Mouse (Mus musculus) small intestine, adult 2 months (tissue): ENCODE data around the gene Msx3. TPM values are rescaled to one million over a fixed set of nuclear protein-coding genes. Genes with fewer than 3 reads are reported as not detected.

Source experiments
- H3K27ac ChIP-seq: fragments of 200-500 bp; 2 replicates; pipeline ENCODE4 v1.5.1; 2012; ENCODE audit warnings: low read depth, low read length, control low read depth, inconsistent platforms; ENCODE audit not compliant: insufficient read depth
- H3K27me3 ChIP-seq: fragments of 200-500 bp; 2 replicates; pipeline ENCODE4 v1.6.1; 2012; ENCODE audit warnings: mild to moderate bottlenecking, moderate library complexity, low read length, inconsistent platforms; ENCODE audit not compliant: control insufficient read depth, insufficient read depth
- H3K36me3 ChIP-seq: fragments of 200-500 bp; 2 replicates; pipeline ENCODE4 v1.6.1; 2012; ENCODE audit warnings: mild to moderate bottlenecking, low read length, control low read depth, inconsistent platforms; ENCODE audit not compliant: control insufficient read depth, insufficient read depth
- H3K4me1 ChIP-seq: fragments of 200-500 bp; 2 replicates; pipeline ENCODE4 v1.6.1; 2012; ENCODE audit warnings: low read length, inconsistent platforms, mixed read lengths; ENCODE audit not compliant: control insufficient read depth, insufficient read depth, insufficient read length
- H3K4me3 ChIP-seq: fragments of 200-500 bp; 2 replicates; pipeline ENCODE4 v1.5.1; 2012; ENCODE audit warnings: low read depth, mild to moderate bottlenecking, control low read depth, inconsistent platforms, low read length, moderate library complexity
- CTCF ChIP-seq: fragments of 200-500 bp; IDR thresholded peaks from 2 replicates; pipeline ENCODE4 v1.5.1; 2012; ENCODE audit warnings: low read depth, mild to moderate bottlenecking, control low read depth, inconsistent platforms, low read length, moderate library complexity, mixed read lengths; ENCODE audit not compliant: insufficient replicate concordance, insufficient read length; ENCODE audit errors: extremely low read depth
- POLR2A ChIP-seq: fragments of 200-500 bp; IDR thresholded peaks from 2 replicates; pipeline ENCODE4 v1.6.1; 2012; ENCODE audit warnings: low read depth, mild to moderate bottlenecking, control low read depth, inconsistent platforms, low read length, moderate library complexity
- WGBS: fragments of 180-500 bp; shearing (Covaris S2); methylation state at CpG from one replicate; pipeline ENCODE4 v1.1.7; 2018; 5-methylcytosine and 5-hydroxymethylcytosine counted together
- polyA plus RNA-seq: library from polyadenylated mRNA; depleted of rRNA; stranded (reverse); fragments of >200 nt; gene quantifications from 2 replicates; pipeline ENCODE4 v1.2.3, GENCODE M21; 2012; rRNA removed

The Msx3 gene
- 0.10 TPM in 1 of 2 replicates, not detected in the other for polyA plus RNA-seq

DNA sequence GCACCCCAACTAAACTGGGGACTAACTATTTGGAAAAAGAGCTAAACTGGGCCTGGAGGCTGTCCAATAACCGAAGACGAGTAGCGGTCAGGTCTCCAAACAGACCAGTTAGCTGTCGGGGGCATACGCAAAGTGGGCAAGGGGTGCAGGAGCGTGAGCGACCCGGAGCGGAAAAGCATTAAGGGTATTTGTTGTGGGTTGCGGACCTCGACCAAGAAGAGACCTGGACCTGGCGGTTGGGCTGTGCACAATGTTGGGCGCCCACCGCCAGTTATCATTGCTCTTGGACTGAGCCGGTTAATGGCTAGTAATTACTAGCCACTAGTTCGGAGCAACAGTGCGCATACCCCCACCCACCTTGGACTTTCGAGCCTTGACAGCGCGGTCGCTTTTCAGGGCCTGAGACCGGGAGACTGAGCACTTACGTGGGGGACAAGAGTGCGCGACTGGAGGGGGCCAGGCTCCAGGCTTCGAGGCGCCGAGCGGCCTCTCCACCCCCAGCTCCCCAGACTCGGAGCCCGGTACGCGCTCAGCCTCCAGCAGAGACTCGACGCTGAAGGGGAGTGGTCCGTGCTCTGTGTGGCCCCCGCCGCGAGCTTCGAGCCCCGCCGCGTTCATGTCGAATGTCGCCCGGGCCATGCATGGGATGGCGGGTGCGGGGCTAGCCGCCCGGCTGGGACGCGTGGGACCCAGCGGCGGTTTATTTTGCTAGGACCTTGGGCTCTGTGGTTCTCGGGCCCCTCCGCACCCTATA lies at the start of gene Msx3:
Gene Msx3 (minus strand): TSS at position 729 of the 754 bp plus-strand sequence.
- WGBS: 2% methylated on average over 56 of the region's 56 CpGs
- no peak within 1 kb of the TSS for H3K27ac ChIP-seq
- H3K27me3 ChIP-seq: peaks cover 49% of the 10 kb centered on the region
- TF ChIP-seq CTCF (no peak), POLR2A (no peak)
- peak within 1 kb of the TSS; percentile 63 for H3K4me3 ChIP-seq
- H3K36me3 ChIP-seq: no peaks in the 10 kb centered on the region
- H3K4me1 ChIP-seq: peaks cover 18% of the 10 kb centered on the region

DNA sequence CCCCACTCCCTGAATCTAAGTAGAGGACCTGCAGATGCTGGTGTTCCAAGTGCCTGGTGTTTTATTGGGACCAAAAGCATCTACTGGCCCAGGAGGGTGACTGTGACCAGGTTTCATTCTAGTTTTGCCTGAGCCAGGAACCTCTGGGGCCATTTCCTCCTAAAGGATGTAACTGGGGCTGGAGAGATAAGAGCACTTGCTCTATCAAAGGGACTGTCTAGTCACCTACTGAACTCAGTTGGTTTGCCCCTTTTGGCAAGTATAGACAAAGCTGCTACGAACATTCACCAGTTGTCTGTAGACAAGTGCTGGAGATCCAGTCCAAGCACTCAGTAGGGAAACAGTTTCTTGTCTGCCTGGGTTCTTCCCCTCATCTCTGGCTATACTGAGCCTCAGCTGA lies 49.6 kb upstream of the Msx3 start:
- Histone ChIP-seq H3K27ac (no peak overlapping the region), H3K27me3 (no peaks in the 10 kb centered on the region), H3K4me1 (peaks cover 27% of the 10 kb centered on the region), H3K36me3 (peaks cover 27% of the 10 kb centered on the region), H3K4me3 (no peak overlapping the region)
- WGBS: 98% methylated on average over 1 of the region's 1 CpGs
- TF ChIP-seq CTCF (no peak), POLR2A (no peak)

DNA sequence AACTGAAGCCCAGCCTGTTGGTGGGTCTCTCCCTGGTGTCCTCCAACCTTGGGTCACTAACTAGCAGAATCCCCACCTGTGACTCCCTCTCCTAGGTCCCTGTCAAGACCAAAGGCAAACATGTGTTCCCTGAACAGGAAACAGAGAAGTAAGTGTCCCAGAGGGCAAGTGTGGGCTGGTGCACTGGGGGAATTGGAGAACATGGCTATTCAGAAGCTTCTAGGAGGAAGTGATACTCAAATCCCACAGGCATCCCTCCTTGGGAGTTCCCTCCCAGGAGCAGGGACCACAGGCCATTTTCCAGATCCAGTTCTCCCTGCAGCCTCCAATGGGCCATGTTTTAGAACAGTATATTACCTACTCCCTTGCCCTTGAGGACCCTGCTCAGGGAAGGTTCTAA lies 47.2 kb upstream of the Msx3 start:
- H3K4me1 ChIP-seq: peaks cover 29% of the 10 kb centered on the region
- H3K27me3 ChIP-seq: no peaks in the 10 kb centered on the region
- TF ChIP-seq POLR2A (no peak), CTCF (no peak)
- peak overlapping the region; percentile 74 for H3K27ac ChIP-seq
- H3K36me3 ChIP-seq: peaks cover 27% of the 10 kb centered on the region
- no peak overlapping the region; the same call in 1 of the 2 replicates for H3K4me3 ChIP-seq

DNA sequence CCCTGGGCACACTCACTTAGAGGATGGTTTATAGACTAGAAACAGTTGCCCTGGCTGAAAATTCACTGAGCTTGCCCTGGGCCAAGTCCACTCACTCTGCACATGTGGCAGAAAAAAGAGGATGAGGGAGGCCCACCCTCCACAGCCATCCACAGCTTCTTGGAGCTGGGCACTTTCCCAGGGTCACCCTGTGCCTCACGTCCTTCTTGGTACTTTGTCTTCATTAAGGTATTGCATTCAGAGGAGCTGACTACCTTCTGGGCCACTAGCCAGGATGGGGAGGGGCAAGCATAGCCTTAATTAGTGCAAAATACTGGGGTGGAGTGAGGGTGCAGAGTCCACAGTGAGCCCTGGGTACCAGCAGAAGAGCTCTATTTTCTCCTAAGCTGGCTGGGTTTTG lies 46.7 kb upstream of the Msx3 start:
- WGBS: 0% methylated on average over 1 of the region's 1 CpGs
- peak overlapping the region; percentile 61 for H3K4me3 ChIP-seq

DNA sequence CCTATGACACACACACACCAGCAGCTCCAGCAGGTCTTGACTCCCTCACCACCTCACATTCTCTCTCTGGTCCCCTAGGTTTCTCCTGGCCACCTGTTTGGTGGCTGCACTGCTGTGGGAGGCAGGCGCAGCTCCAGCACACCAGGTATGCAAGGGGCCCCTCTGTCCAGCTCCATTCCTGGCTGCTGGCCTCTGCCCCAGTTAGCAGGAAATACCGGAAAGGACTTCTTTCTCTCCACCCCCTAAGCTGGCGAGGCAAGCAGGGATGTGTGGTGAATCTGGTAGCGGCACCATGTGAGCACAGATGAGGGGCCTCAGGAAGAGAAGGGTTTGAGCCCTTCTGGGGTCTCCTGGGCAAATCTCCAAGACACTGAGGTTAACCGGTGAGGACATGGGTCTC lies 46.1 kb upstream of the Msx3 start:
- TF ChIP-seq CTCF (no peak), POLR2A (0 out of 2 replicates have a peak, but pooled peaks have one; percentile 15)

More for the DNA sequence above, 46.7 kb upstream of the Msx3 start:
- Histone ChIP-seq H3K4me1 (peaks cover 24% of the 10 kb centered on the region), H3K27ac (peak overlapping the region; percentile 74), H3K36me3 (peaks cover 27% of the 10 kb centered on the region), H3K27me3 (no peaks in the 10 kb centered on the region)
- TF ChIP-seq POLR2A: no peak
- TF ChIP-seq CTCF: no peak

DNA sequence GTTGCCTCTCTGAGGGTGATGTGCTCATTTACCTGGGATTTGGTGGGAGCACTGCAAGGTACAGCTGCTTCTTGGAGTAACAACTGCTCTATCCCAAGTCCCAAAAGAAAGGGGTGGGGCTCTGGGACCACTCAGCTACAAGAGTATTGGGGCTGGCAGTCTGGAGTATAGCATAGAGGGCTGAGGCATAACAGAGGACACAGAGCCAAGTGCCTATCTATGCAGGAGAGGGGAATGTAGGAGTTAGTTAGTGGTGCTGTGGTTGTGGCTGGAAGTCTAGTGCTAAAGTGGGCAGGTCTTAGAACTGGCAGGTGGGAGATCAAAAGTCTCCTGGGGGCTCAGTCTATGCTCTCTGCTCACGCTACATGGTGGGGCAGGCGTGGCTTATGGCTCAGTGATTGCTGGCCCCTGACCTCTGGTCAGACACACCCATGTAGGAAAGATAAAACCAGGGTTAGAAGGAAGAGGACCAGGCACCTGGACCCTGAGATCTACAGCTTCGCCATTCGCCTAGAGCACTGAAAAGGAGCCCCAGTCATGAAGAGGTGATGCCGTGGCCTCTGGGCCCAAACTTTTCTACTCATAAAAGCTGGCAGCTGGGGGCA lies 44.1 kb upstream of the Msx3 start, which contains the start of gene Prap1:
Gene Prap1 (plus strand): TSS at position 472 of the 605 bp plus-strand sequence.
- TF ChIP-seq CTCF (no peak), POLR2A (peak; percentile 89; the same call in 1 of the 2 replicates)
- H3K4me3 ChIP-seq: peak within 1 kb of the TSS; percentile 66
- 27% methylated on average over 5 of the region's 5 CpGs for WGBS
- no peaks in the 10 kb centered on the region for H3K27me3 ChIP-seq
- peaks cover 21% of the 10 kb centered on the region for H3K36me3 ChIP-seq
- peaks cover 26% of the 10 kb centered on the region for H3K4me1 ChIP-seq
- H3K27ac ChIP-seq: peak within 1 kb of the TSS; percentile 91

More for the DNA sequence above, 46.1 kb upstream of the Msx3 start:
- H3K36me3 ChIP-seq: peaks cover 27% of the 10 kb centered on the region
- H3K4me1 ChIP-seq: peaks cover 25% of the 10 kb centered on the region
- peak overlapping the region; percentile 61 for H3K4me3 ChIP-seq
- H3K27ac ChIP-seq: peak overlapping the region; percentile 74
- H3K27me3 ChIP-seq: no peaks in the 10 kb centered on the region
- 24% methylated on average over 5 of the region's 5 CpGs for WGBS

DNA sequence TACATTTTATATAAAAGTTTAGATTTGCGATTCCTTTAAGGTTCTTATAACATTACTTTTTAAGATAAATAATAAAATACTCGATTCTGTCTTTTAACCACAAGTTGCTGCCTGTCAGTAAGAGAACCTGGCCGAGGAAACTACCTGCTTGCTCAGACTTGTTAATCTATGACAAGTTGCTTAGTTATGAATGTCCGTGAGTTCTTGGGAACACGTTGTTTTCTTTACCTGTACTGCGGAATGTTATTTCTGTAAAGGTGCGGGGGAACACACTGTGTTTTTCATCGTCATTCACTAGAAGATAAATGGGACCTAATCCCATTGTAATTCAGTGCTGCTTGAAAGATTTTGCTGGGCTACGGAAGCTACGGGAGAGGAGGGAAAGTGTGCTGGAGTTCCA lies 41.7 kb upstream of the Msx3 start:
- TF ChIP-seq CTCF (no peak), POLR2A (no peak)
- H3K4me3 ChIP-seq: no peak overlapping the region
- H3K27me3 ChIP-seq: no peaks in the 10 kb centered on the region
- H3K36me3 ChIP-seq: no peaks in the 10 kb centered on the region; the same call in 1 of the 2 replicates
- H3K4me1 ChIP-seq: peaks cover 16% of the 10 kb centered on the region
- 36% methylated on average over 10 of the region's 10 CpGs for WGBS
- peak overlapping the region; percentile 54; the same call in 1 of the 2 replicates for H3K27ac ChIP-seq
